Mouse (Mus musculus) myocyte (in vitro differentiated cells): ENCODE data around the gene Creld2.

Source experiments
- CEBPB ChIP-seq: IDR thresholded peaks from 2 replicates; pipeline ENCODE4 v1.6.1; 2011; ENCODE audit warnings: mild to moderate bottlenecking, moderate library complexity; ENCODE audit not compliant: poor library complexity, insufficient read depth, severe bottlenecking
- E2F4 ChIP-seq: IDR thresholded peaks from one replicate; pipeline ENCODE4 v1.6.1; 2011; ENCODE audit warnings: mild to moderate bottlenecking, control low read depth, moderate library complexity; ENCODE audit not compliant: insufficient read depth
- MYOG ChIP-seq, 3 experiments: IDR thresholded peaks; one replicate each; pipeline ENCODE4 v1.6.1; 2011; ENCODE audit warnings: control low read depth in 2 of 3, low read depth in 2 of 3, mild to moderate bottlenecking in 2 of 3; ENCODE audit not compliant: insufficient read length in 2 of 3, control insufficient read depth in 1 of 3, insufficient read depth in 1 of 3
- POLR2A ChIP-seq: IDR thresholded peaks from one replicate; pipeline ENCODE4 v1.6.1; 2011; ENCODE audit warnings: low read depth, mild to moderate bottlenecking, control low read depth, moderate library complexity; ENCODE audit not compliant: insufficient read length
- POLR2AphosphoS2 ChIP-seq: IDR thresholded peaks from one replicate; pipeline ENCODE4 v1.6.1; 2011; ENCODE audit warnings: low read depth, control low read depth; ENCODE audit not compliant: insufficient read length
- REST ChIP-seq: IDR thresholded peaks from one replicate; pipeline ENCODE4 v1.6.1; 2011; ENCODE audit warnings: mild to moderate bottlenecking, control low read depth, moderate library complexity; ENCODE audit not compliant: insufficient read depth, insufficient read length
- SRF ChIP-seq: IDR thresholded peaks from one replicate; pipeline ENCODE4 v1.6.1; 2011; ENCODE audit warnings: low read depth; ENCODE audit not compliant: control insufficient read depth, insufficient read length
- TCF12 ChIP-seq: IDR thresholded peaks from one replicate; pipeline ENCODE4 v1.6.1; 2011; ENCODE audit warnings: mild to moderate bottlenecking, control low read depth; ENCODE audit not compliant: poor library complexity, insufficient read depth, severe bottlenecking
- TCF3 ChIP-seq: IDR thresholded peaks from one replicate; pipeline ENCODE4 v1.6.1; 2011; ENCODE audit warnings: low read depth, control low read depth; ENCODE audit not compliant: insufficient read length
- USF1 ChIP-seq: IDR thresholded peaks from one replicate; pipeline ENCODE4 v1.6.1; 2011; ENCODE audit warnings: low read depth, mild to moderate bottlenecking, control low read depth, moderate library complexity

DNA sequence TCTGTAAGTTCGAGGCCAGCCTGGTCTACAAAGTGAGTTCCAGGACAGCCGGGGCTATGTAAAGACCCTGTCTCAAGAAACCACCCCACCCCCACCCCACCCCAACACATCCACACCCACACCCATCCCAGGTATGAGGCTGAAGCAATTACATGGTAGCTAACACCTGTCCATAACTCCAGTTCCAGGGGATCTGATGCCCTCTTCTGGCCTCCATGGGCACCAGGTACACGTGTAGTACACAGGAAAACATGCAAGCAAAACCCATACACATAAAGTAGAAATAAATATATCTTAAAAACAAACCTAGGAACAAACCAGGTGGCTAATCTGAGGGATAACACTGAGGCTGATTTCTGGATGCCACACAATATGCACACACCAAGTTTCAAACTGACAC is 6.2 kb upstream of the Creld2 start:
- TF ChIP-seq CEBPB, result no peak
- TF ChIP-seq POLR2A, result no peak
- TF ChIP-seq E2F4, result no peak
- no peak for TF ChIP-seq USF1
- no peak for TF ChIP-seq TCF12
- no peak for TF ChIP-seq REST
- TF ChIP-seq TCF3, result no peak
- TF ChIP-seq POLR2AphosphoS2, result no peak
- TF ChIP-seq MYOG (IDR thresholded peaks at IDR 0.05; ENCODE audit: control insufficient read depth in 1 of 3, insufficient read depth in 1 of 3, insufficient read length in 2 of 3, low read depth in 2 of 3), result no peak
- no peak for TF ChIP-seq SRF
